Mouse (Mus musculus): ENCODE results near the gene Pde4b.

DNA sequence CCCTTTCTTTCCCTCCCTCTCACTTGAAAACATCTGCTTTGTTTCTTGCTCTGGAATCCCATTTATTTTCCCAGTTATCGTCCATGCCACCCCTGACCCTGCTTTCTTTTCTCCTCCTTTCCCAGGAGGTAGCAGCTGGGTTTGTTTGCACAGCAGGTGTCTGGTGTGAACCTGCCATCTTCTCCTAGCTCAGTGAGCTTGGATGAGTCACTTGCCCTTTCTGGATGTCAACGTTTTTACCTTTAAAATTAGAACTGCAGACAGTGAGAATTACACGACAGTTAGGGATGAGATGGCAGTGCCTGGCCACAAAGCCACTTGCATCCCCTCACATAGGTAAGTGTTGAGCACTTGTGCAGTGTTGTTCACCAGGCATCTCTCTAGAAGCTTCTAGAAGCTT, 84.3 kb downstream of the Pde4b start:
- TF ChIP-seq POLR2A (IDR thresholded peaks at IDR 0.05; ENCODE audit: borderline replicate concordance, insufficient read depth, low read length) (no peak), CTCF (IDR thresholded peaks at IDR 0.05; ENCODE audit: borderline replicate concordance, insufficient read depth, low read depth, low read length) (no peak)
